Mouse (Mus musculus): ENCODE data around the gene Gm42669.

Gm42669 gene

GRCm38 (mm10) chr5:107507321-107507720 lies at the start of gene Gm42669:
Gm42669 (plus strand) TSS chr5:107507621.
- no peak for DNase-seq (ENCODE audit: low read depth)

GRCm38 (mm10) chr5:107462147-107463076 lies 45.0 kb upstream of the Gm42669 start:
- no peak for DNase-seq (ENCODE audit: low read depth)

- DNase-seq (ENCODE audit: low read depth): no peak
Observed at GRCm38 (mm10) chr5:107466501-107466900, 40.9 kb upstream of the Gm42669 start.

- DNase-seq (ENCODE audit: low read depth): no peak
Observed at GRCm38 (mm10) chr5:107467098-107467497, 40.3 kb upstream of the Gm42669 start.

GRCm38 (mm10) chr5:107470600-107471329 lies 36.7 kb upstream of the Gm42669 start:
- DNase-seq (ENCODE audit: low read depth): peak; percentile 70

GRCm38 (mm10) chr5:107480194-107480593 lies 27.2 kb upstream of the Gm42669 start:
- no peak for DNase-seq (ENCODE audit: low read depth)

GRCm38 (mm10) chr5:107488996-107489395 lies 18.4 kb upstream of the Gm42669 start:
- no peak for DNase-seq (ENCODE audit: low read depth)

- DNase-seq (ENCODE audit: low read depth): no peak
Observed at GRCm38 (mm10) chr5:107491036-107491435, 16.4 kb upstream of the Gm42669 start.

- DNase-seq (ENCODE audit: low read depth): peak; percentile 28
Observed at GRCm38 (mm10) chr5:107492471-107492870, 14.9 kb upstream of the Gm42669 start.

GRCm38 (mm10) chr5:107494759-107495158 lies 12.7 kb upstream of the Gm42669 start:
- DNase-seq (ENCODE audit: low read depth): no peak

GRCm38 (mm10) chr5:107496047-107496446 lies 11.4 kb upstream of the Gm42669 start:
- DNase-seq (ENCODE audit: low read depth): no peak

GRCm38 (mm10) chr5:107497519-107498501 lies 9.6 kb upstream of the Gm42669 start:
- DNase-seq (ENCODE audit: low read depth): no peak

GRCm38 (mm10) chr5:107498806-107499310 lies 8.6 kb upstream of the Gm42669 start:
- no peak for DNase-seq (ENCODE audit: low read depth)

- DNase-seq (ENCODE audit: low read depth): no peak
Observed at GRCm38 (mm10) chr5:107499891-107500535, 7.4 kb upstream of the Gm42669 start.

GRCm38 (mm10) chr5:107500741-107501140 lies 6.7 kb upstream of the Gm42669 start:
- no peak for DNase-seq (ENCODE audit: low read depth)

- no peak for DNase-seq (ENCODE audit: low read depth)
Observed at GRCm38 (mm10) chr5:107510503-107510902, 3.1 kb downstream of the Gm42669 start.

- DNase-seq (ENCODE audit: low read depth): no peak
Observed at GRCm38 (mm10) chr5:107511326-107511725, 3.9 kb downstream of the Gm42669 start.

GRCm38 (mm10) chr5:107513583-107513982 lies 6.2 kb downstream of the Gm42669 start:
- DNase-seq (ENCODE audit: low read depth): peak; percentile 75

GRCm38 (mm10) chr5:107515453-107515852 lies 8.0 kb downstream of the Gm42669 start:
- no peak for DNase-seq (ENCODE audit: low read depth)

GRCm38 (mm10) chr5:107516087-107516486 lies 8.7 kb downstream of the Gm42669 start:
- DNase-seq (ENCODE audit: low read depth): no peak

GRCm38 (mm10) chr5:107518602-107519001 lies 11.2 kb downstream of the Gm42669 start:
- DNase-seq (ENCODE audit: low read depth): peak; percentile 18
